Mouse (Mus musculus): Measurements from ENCODE around the gene Rgl2. TPM values are rescaled to one million over a fixed set of nuclear protein-coding genes. Genes with fewer than 3 reads are reported as not detected.
"Not testable (repeated sequence)": the region's sequence is repeated elsewhere in the genome, so short reads cannot be mapped to it uniquely, and the experiment has no call there.

Rgl2 gene
- polyA plus RNA-seq (2014; fragmentation: Nextera tagmentation; extraction: Ambion mirVana), result 25.8 and 27.8 TPM in 2 replicates

DNA sequence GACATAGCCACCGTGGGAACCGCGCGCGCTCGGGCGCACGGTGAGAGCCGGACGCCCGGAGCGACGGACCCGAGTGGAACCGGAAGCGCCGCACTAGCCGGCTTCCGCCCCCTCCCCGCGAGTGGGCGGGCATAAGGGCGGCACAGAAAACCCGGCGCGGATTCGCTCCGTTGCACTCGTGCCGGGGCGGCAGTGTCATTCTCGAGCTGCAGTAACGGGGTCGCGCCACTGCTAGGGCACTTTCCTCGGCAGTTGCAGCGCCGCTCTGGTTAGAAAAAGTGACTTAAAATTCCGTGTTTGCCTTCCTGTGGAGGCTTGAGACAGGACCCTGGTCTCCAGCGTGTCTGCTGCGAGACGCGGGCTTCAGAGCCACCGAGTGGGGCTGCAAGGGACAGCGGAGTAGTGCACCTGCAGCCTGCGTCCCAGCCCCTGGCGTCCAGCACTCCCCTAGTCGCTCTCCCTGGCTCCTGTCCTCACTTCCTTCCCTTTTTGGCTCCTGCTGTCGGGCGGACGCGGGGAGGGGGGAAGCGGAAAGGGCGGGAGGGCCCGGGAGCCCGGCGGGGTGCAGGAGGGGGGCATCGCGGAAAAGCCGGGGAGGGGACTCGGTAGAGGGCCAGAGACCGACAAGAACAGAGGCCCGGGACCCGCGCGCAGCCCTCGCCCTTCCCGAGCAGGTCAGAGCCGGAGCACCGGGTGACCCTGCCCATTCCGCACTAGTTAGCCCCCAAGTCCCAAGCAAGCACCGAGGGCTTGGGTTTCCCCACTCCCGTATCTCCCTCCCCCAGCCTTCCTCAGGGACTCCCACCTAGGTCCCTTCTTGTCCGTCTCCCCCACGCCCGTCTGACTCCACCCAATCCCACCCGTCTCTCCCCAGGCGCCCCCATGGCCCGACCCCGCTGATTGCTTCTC lies at the start of gene Rgl2:
Rgl2 (plus strand) TSS at position 173 of the 909 bp plus-strand sequence.
- H3K9me3 ChIP-seq (replicated peaks; ENCODE audit: control insufficient read depth, low read length), result no peaks in the 10 kb centered on the region
- H3K4me1 ChIP-seq (ENCODE audit: control insufficient read depth, insufficient read depth, low read length), result peaks cover 15% of the 10 kb centered on the region
- ATAC-seq (replicated peaks; ENCODE audit: insufficient number of reproducible peaks, low FRiP score, low TSS enrichment), result peak; percentile 66
- peak within 1 kb of the TSS; percentile 91 for H3K9ac ChIP-seq (ENCODE audit: low read depth, low read length)
- H3K4me3 ChIP-seq (ENCODE audit: low read depth, low read length), result peak within 1 kb of the TSS; percentile 94
- WGBS (ENCODE audit: insufficient replicate concordance), result under 1% methylated on average over 73 of the region's 80 CpGs
- H3K27ac ChIP-seq (ENCODE audit: low read depth, low read length), result peak within 1 kb of the TSS; percentile 98
- H3K36me3 ChIP-seq (ENCODE audit: control insufficient read depth, insufficient read depth, low read length), result peaks cover 14% of the 10 kb centered on the region
- H3K4me2 ChIP-seq, result peak within 1 kb of the TSS; percentile 98
- H3K27me3 ChIP-seq (ENCODE audit: control insufficient read depth, insufficient read depth, low read length), result no peaks in the 10 kb centered on the region

GRCm38 (mm10) chr17:33884320-33884719 lies 45.0 kb upstream of the Rgl2 start:
- not testable (repeated sequence) for ATAC-seq (replicated peaks; ENCODE audit: insufficient number of reproducible peaks, low FRiP score, low TSS enrichment); H3K4me2 ChIP-seq; H3K27ac ChIP-seq (ENCODE audit: low read depth, low read length); H3K9ac ChIP-seq (ENCODE audit: low read depth, low read length); H3K4me1 ChIP-seq (ENCODE audit: control insufficient read depth, insufficient read depth, low read length); H3K4me3 ChIP-seq (ENCODE audit: low read depth, low read length); H3K36me3 ChIP-seq (ENCODE audit: control insufficient read depth, insufficient read depth, low read length); H3K27me3 ChIP-seq (ENCODE audit: control insufficient read depth, insufficient read depth, low read length); H3K9me3 ChIP-seq (replicated peaks; ENCODE audit: control insufficient read depth, low read length)
- 91% methylated on average over 10 of the region's 11 CpGs for WGBS (ENCODE audit: insufficient replicate concordance)

GRCm38 (mm10) chr17:33887802-33888201 lies 41.5 kb upstream of the Rgl2 start:
- not testable (repeated sequence) for H3K4me2 ChIP-seq; ATAC-seq (replicated peaks; ENCODE audit: insufficient number of reproducible peaks, low FRiP score, low TSS enrichment); H3K27ac ChIP-seq (ENCODE audit: low read depth, low read length); H3K27me3 ChIP-seq (ENCODE audit: control insufficient read depth, insufficient read depth, low read length); H3K4me3 ChIP-seq (ENCODE audit: low read depth, low read length); H3K36me3 ChIP-seq (ENCODE audit: control insufficient read depth, insufficient read depth, low read length); H3K4me1 ChIP-seq (ENCODE audit: control insufficient read depth, insufficient read depth, low read length); H3K9me3 ChIP-seq (replicated peaks; ENCODE audit: control insufficient read depth, low read length)
- H3K9ac ChIP-seq (ENCODE audit: low read depth, low read length), result 0 out of 2 replicates have a peak overlapping the region, but pooled peaks have one; percentile 16
- 26% methylated on average over 2 of the region's 2 CpGs for WGBS (ENCODE audit: insufficient replicate concordance)

GRCm38 (mm10) chr17:33888230-33888629 lies 41.1 kb upstream of the Rgl2 start:
- not testable (repeated sequence) for H3K27me3 ChIP-seq (ENCODE audit: control insufficient read depth, insufficient read depth, low read length); H3K9ac ChIP-seq (ENCODE audit: low read depth, low read length); ATAC-seq (replicated peaks; ENCODE audit: insufficient number of reproducible peaks, low FRiP score, low TSS enrichment); H3K9me3 ChIP-seq (replicated peaks; ENCODE audit: control insufficient read depth, low read length); H3K4me1 ChIP-seq (ENCODE audit: control insufficient read depth, insufficient read depth, low read length); H3K27ac ChIP-seq (ENCODE audit: low read depth, low read length); H3K36me3 ChIP-seq (ENCODE audit: control insufficient read depth, insufficient read depth, low read length)
- Histone ChIP-seq H3K4me2 (peak overlapping the region; percentile 60), H3K4me3 (ENCODE audit: low read depth, low read length) (peak overlapping the region; percentile 8; the same call in 1 of the 2 replicates)

GRCm38 (mm10) chr17:33889941-33890532 lies 39.3 kb upstream of the Rgl2 start:
- H3K4me3 ChIP-seq (ENCODE audit: low read depth, low read length), result peak overlapping the region; percentile 65
- peak overlapping the region; percentile 65 for H3K27ac ChIP-seq (ENCODE audit: low read depth, low read length)
- H3K4me2 ChIP-seq, result peak overlapping the region; percentile 60
- ATAC-seq (replicated peaks; ENCODE audit: insufficient number of reproducible peaks, low FRiP score, low TSS enrichment), result peak; percentile 37
- not testable (repeated sequence) for H3K4me1 ChIP-seq (ENCODE audit: control insufficient read depth, insufficient read depth, low read length); H3K9me3 ChIP-seq (replicated peaks; ENCODE audit: control insufficient read depth, low read length); H3K27me3 ChIP-seq (ENCODE audit: control insufficient read depth, insufficient read depth, low read length); H3K36me3 ChIP-seq (ENCODE audit: control insufficient read depth, insufficient read depth, low read length)
- peak overlapping the region; percentile 80 for H3K9ac ChIP-seq (ENCODE audit: low read depth, low read length)
- WGBS (ENCODE audit: insufficient replicate concordance), result under 1% methylated on average over 42 of the region's 44 CpGs

DNA sequence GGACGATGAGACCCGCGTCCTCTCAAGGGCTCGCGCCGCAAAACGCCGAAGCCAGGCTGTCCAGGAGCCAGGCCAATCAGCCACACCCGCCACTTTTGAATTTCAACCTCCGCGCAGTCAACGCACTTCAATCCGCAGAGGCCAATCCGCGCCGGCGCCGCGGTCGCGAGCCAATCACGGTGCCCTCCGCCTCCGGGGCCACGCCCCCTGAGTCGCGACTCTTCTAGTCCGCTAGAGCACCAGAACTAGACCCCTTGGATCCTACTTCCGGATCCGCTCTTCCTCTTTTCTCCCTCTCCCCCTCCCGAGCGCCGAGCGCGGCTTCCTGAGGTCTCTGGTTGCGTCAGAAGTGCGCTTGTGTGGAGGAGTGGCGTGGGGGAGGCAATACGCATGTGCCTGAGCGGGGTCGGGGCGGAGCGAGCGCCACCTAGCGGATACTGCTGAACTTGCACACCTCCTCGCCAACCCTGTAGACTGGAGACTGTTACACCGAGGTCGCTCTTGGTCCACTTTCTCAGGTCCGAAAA lies 38.7 kb upstream of the Rgl2 start, which contains the start of gene Kifc1:
Kifc1 (minus strand) TSS at position 129 of the 527 bp plus-strand sequence.
- peak within 1 kb of the TSS; percentile 60 for H3K4me2 ChIP-seq

DNA sequence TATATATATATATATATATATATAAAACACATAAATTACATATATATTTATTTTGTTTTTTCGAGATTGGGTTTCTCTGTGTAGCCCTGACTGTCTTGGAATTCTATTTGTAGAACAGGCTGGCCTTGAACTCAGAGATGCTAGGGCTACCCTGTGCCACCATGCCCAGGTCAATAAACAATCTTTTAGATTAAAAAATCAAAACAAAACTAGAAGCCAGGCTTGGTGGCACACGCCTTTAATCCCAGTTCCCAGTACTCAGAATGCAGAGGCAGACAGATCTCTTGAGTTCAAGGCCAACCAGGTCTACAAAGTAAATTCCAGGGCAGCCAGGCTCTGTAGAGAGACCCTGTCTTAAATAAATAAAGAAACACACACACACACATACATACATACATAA lies 38.0 kb upstream of the Rgl2 start:
- Histone ChIP-seq H3K9me3 (replicated peaks; ENCODE audit: control insufficient read depth, low read length) (no peaks in the 10 kb centered on the region), H3K4me2 (no peak overlapping the region), H3K9ac (ENCODE audit: low read depth, low read length) (no peak overlapping the region), H3K27me3 (ENCODE audit: control insufficient read depth, insufficient read depth, low read length) (no peaks in the 10 kb centered on the region), H3K4me3 (ENCODE audit: low read depth, low read length) (no peak overlapping the region), H3K36me3 (ENCODE audit: control insufficient read depth, insufficient read depth, low read length) (0 out of 2 replicates have a peak, but pooled peaks cover under 1% of the 10 kb centered on the region), H3K27ac (ENCODE audit: low read depth, low read length) (no peak overlapping the region), H3K4me1 (ENCODE audit: control insufficient read depth, insufficient read depth, low read length) (peaks cover 7% of the 10 kb centered on the region; the same call in 1 of the 2 replicates)
- no peak for ATAC-seq (replicated peaks; ENCODE audit: insufficient number of reproducible peaks, low FRiP score, low TSS enrichment)
- 60% methylated on average over 2 of the region's 2 CpGs for WGBS (ENCODE audit: insufficient replicate concordance)

More for the DNA sequence above, 38.7 kb upstream of the Rgl2 start, which contains the start of gene Kifc1:
- peaks cover 7% of the 10 kb centered on the region for H3K36me3 ChIP-seq (ENCODE audit: control insufficient read depth, insufficient read depth, low read length)
- peaks cover 7% of the 10 kb centered on the region; the same call in 1 of the 2 replicates for H3K4me1 ChIP-seq (ENCODE audit: control insufficient read depth, insufficient read depth, low read length)
- WGBS (ENCODE audit: insufficient replicate concordance), result under 1% methylated on average over 49 of the region's 49 CpGs
- peak within 1 kb of the TSS; percentile 65 for H3K4me3 ChIP-seq (ENCODE audit: low read depth, low read length)
- no peaks in the 10 kb centered on the region for H3K9me3 ChIP-seq (replicated peaks; ENCODE audit: control insufficient read depth, low read length)
- H3K9ac ChIP-seq (ENCODE audit: low read depth, low read length), result peak within 1 kb of the TSS; percentile 80
- ATAC-seq (replicated peaks; ENCODE audit: insufficient number of reproducible peaks, low FRiP score, low TSS enrichment), result peak; percentile 98
- H3K27ac ChIP-seq (ENCODE audit: low read depth, low read length), result peak within 1 kb of the TSS; percentile 65
- no peaks in the 10 kb centered on the region for H3K27me3 ChIP-seq (ENCODE audit: control insufficient read depth, insufficient read depth, low read length)

GRCm38 (mm10) chr17:33891892-33892291 lies 37.5 kb upstream of the Rgl2 start:
- H3K4me2 ChIP-seq; H3K4me3 ChIP-seq (ENCODE audit: low read depth, low read length); H3K36me3 ChIP-seq (ENCODE audit: control insufficient read depth, insufficient read depth, low read length); H3K27me3 ChIP-seq (ENCODE audit: control insufficient read depth, insufficient read depth, low read length); ATAC-seq (replicated peaks; ENCODE audit: insufficient number of reproducible peaks, low FRiP score, low TSS enrichment); H3K9ac ChIP-seq (ENCODE audit: low read depth, low read length); H3K27ac ChIP-seq (ENCODE audit: low read depth, low read length); H3K9me3 ChIP-seq (replicated peaks; ENCODE audit: control insufficient read depth, low read length); H3K4me1 ChIP-seq (ENCODE audit: control insufficient read depth, insufficient read depth, low read length): not testable (repeated sequence)
- WGBS (ENCODE audit: insufficient replicate concordance), result 60% methylated on average over 6 of the region's 6 CpGs

All from heart, embryonic 11.5 days (tissue).